11 mouse cellular contexts compared by ENCODE assay signal in genomic region chr11:75158432-75158831, GRCm38 (mm10). TPM values are rescaled to one million over a fixed set of nuclear protein-coding genes. Genes with fewer than 3 reads are reported as not detected.
A peak's percentile ranks its signal among the peaks of the same experiment; 100 is the strongest.
DNase-seq lines count a peak whose midpoint lies in the region; ATAC-seq and TF ChIP-seq lines count a peak whose summit lies in the region.
"Had no signal": no experiment of that assay in that cellular context is flagged by ENCODE, and none has a peak within 500 bp of the region (broad histone marks: within the 10 kb centered on the region; RNA-seq: fewer than 3 reads in every experiment).

No protein-coding gene starts in this region.

- no peak for DNase-seq in embryonic facial prominence, embryonic 14.5 days (ENCODE audit: low spot score)
- DNase-seq in embryonic facial prominence, embryonic 10.5 days (ENCODE audit: low spot score) = no peak
- DNase-seq in liver, postnatal 0 days = peak; percentile 36
- DNase-seq in liver = no peak
- DNase-seq in heart, postnatal 0 days (ENCODE audit: low spot score) = no peak
- DNase-seq in ovary, adult 18-20 months (ENCODE audit: low spot score) = no peak
- DNase-seq in frontal cortex, adult 2 months (ENCODE audit: extremely low spot score in 1 of 2, low spot score in 1 of 2) = no peak

- 0 out of 2 replicates have a peak, but pooled peaks cover 2% of the 10 kb centered on the region for H3K27me3 ChIP-seq in embryonic facial prominence, embryonic 14.5 days (replicated peaks; ENCODE audit: control insufficient read depth, insufficient read depth, low read length)
- peaks cover 12% of the 10 kb centered on the region for H3K27me3 ChIP-seq in embryonic facial prominence, embryonic 10.5 days (replicated peaks; ENCODE audit: low read depth, poor library complexity, severe bottlenecking)
- no peaks in the 10 kb centered on the region for H3K27me3 ChIP-seq in liver, postnatal 0 days (ENCODE audit: insufficient read depth, low read length)
- no peaks in the 10 kb centered on the region for H3K27me3 ChIP-seq in heart, postnatal 0 days (ENCODE audit: control insufficient read depth, insufficient read depth, low read length)
- H3K27me3 ChIP-seq: megakaryocyte, embryonic 14.5 days had no signal

- no peak overlapping the region for H3K4me2 ChIP-seq in embryonic facial prominence, embryonic 14.5 days (ENCODE audit: low read depth, low read length)
- no peak overlapping the region for H3K4me2 ChIP-seq in liver, postnatal 0 days (ENCODE audit: low read depth, low read length)
- H3K4me2 ChIP-seq in heart, postnatal 0 days (ENCODE audit: low read depth, low read length) = no peak overlapping the region
- H3K4me2 ChIP-seq: forebrain, embryonic 15.5 days; hindbrain, embryonic 15.5 days had no signal

- no peak overlapping the region for H3K9ac ChIP-seq in embryonic facial prominence, embryonic 14.5 days (ENCODE audit: low read depth, low read length)
- H3K9ac ChIP-seq in liver, postnatal 0 days (replicated peaks) = no peak overlapping the region
- no peak overlapping the region for H3K9ac ChIP-seq in heart, postnatal 0 days (replicated peaks; ENCODE audit: low read depth, low read length)
- H3K9ac ChIP-seq: forebrain, embryonic 15.5 days; hindbrain, embryonic 15.5 days had no signal

- no peak for ATAC-seq in embryonic facial prominence, embryonic 14.5 days (ENCODE audit: low read depth)
- ATAC-seq in liver, postnatal 0 days = peak; percentile 25; the same call in 1 of the 2 replicates
- no peak for ATAC-seq in heart, postnatal 0 days (ENCODE audit: insufficient read depth, low read depth)
- peak; percentile 75 for ATAC-seq in megakaryocyte progenitor cell, adult 5-6 weeks (replicated peaks; ENCODE audit: poor library complexity)
- ATAC-seq: forebrain, embryonic 15.5 days had no signal

- H3K4me1 ChIP-seq in embryonic facial prominence, embryonic 14.5 days (ENCODE audit: control insufficient read depth, insufficient read depth, low read length) = 0 out of 2 replicates have a peak, but pooled peaks cover 7% of the 10 kb centered on the region
- peaks cover 41% of the 10 kb centered on the region for H3K4me1 ChIP-seq in embryonic facial prominence, embryonic 10.5 days
- peaks cover 17% of the 10 kb centered on the region for H3K4me1 ChIP-seq in liver, postnatal 0 days (ENCODE audit: insufficient read depth)
- H3K4me1 ChIP-seq in heart, postnatal 0 days (ENCODE audit: control insufficient read depth, insufficient read depth) = peaks cover 6% of the 10 kb centered on the region; the same call in 1 of the 2 replicates
- H3K4me1 ChIP-seq: hindbrain, embryonic 15.5 days had no signal

- no peaks in the 10 kb centered on the region for H3K9me3 ChIP-seq in embryonic facial prominence, embryonic 14.5 days (ENCODE audit: control insufficient read depth, low read length)
- H3K9me3 ChIP-seq in embryonic facial prominence, embryonic 10.5 days = no peaks in the 10 kb centered on the region
- H3K9me3 ChIP-seq in liver, postnatal 0 days (ENCODE audit: low read length) = no peaks in the 10 kb centered on the region
- no peaks in the 10 kb centered on the region for H3K9me3 ChIP-seq in heart, postnatal 0 days (replicated peaks; ENCODE audit: control insufficient read depth, low read length)
- H3K9me3 ChIP-seq: forebrain, embryonic 15.5 days; hindbrain, embryonic 15.5 days; megakaryocyte, embryonic 14.5 days had no signal

- H3K36me3 ChIP-seq in embryonic facial prominence, embryonic 14.5 days (ENCODE audit: control insufficient read depth, insufficient read depth, low read length) = peaks cover 31% of the 10 kb centered on the region
- H3K36me3 ChIP-seq in embryonic facial prominence, embryonic 10.5 days (replicated peaks) = peaks cover 68% of the 10 kb centered on the region
- peaks cover 20% of the 10 kb centered on the region for H3K36me3 ChIP-seq in liver, postnatal 0 days (replicated peaks; ENCODE audit: insufficient read depth, low read length)
- peaks cover 46% of the 10 kb centered on the region for H3K36me3 ChIP-seq in heart, postnatal 0 days (replicated peaks; ENCODE audit: control insufficient read depth, insufficient read depth, low read length)

- WGBS in embryonic facial prominence, embryonic 14.5 days = 78% methylated on average over 14 of the region's 14 CpGs
- WGBS in embryonic facial prominence, embryonic 10.5 days = 92% methylated on average over 14 of the region's 14 CpGs
- 79% methylated on average over 14 of the region's 14 CpGs for WGBS in liver, postnatal 0 days (ENCODE audit: insufficient replicate concordance)
- 87% methylated on average over 14 of the region's 14 CpGs for WGBS in heart, postnatal 0 days

- TF ChIP-seq EP300 in liver, postnatal 0 days (IDR thresholded peaks at IDR 0.05; ENCODE audit: low read depth) = no peak
- TF ChIP-seq EP300 in heart, postnatal 0 days (IDR thresholded peaks at IDR 0.05; ENCODE audit: low read depth) = no peak

- H3K4me3 ChIP-seq in embryonic facial prominence, embryonic 14.5 days (ENCODE audit: low read depth, low read length) = no peak overlapping the region
- H3K4me3 ChIP-seq in embryonic facial prominence, embryonic 10.5 days = no peak overlapping the region
- H3K4me3 ChIP-seq in liver, postnatal 0 days (ENCODE audit: low read depth, low read length) = no peak overlapping the region
- no peak overlapping the region for H3K4me3 ChIP-seq in heart, postnatal 0 days (ENCODE audit: low read depth, low read length)
- H3K4me3 ChIP-seq: forebrain, embryonic 15.5 days; hindbrain, embryonic 15.5 days; megakaryocyte, embryonic 14.5 days had no signal

- no peak for TF ChIP-seq CTCF in liver, postnatal 0 days (IDR thresholded peaks at IDR 0.05; ENCODE audit: low read depth)
- no peak for TF ChIP-seq CTCF in heart, postnatal 0 days (IDR thresholded peaks at IDR 0.05; ENCODE audit: low read depth)

- peak overlapping the region; percentile 40; the same call in 1 of the 2 replicates for H3K27ac ChIP-seq in embryonic facial prominence, embryonic 14.5 days (replicated peaks; ENCODE audit: low read depth, low read length)
- H3K27ac ChIP-seq in embryonic facial prominence, embryonic 10.5 days (replicated peaks) = no peak overlapping the region
- H3K27ac ChIP-seq in liver, postnatal 0 days (ENCODE audit: low read depth) = no peak overlapping the region
- peak overlapping the region; percentile 7; the same call in 1 of the 2 replicates for H3K27ac ChIP-seq in heart, postnatal 0 days (ENCODE audit: low read depth)
- H3K27ac ChIP-seq: forebrain, embryonic 15.5 days; hindbrain, embryonic 15.5 days had no signal

RNA-seq across cellular contexts. Expression of gene Hic1, which starts 10.9 kb away (rescaled TPM):
- polyA plus RNA-seq in embryonic facial prominence, embryonic 14.5 days (2014; fragmentation: Nextera tagmentation; extraction: Ambion mirVana) = 13.1 and 17.8 TPM in 2 replicates
- 0.23 and 1.3 TPM in 2 replicates for polyA plus RNA-seq in embryonic facial prominence, embryonic 10.5 days (2016; fragmentation: Nextera tagmentation; extraction: Ambion mirVana)
- polyA plus RNA-seq in liver, postnatal 0 days (2015; fragmentation: Nextera tagmentation; extraction: Ambion mirVana) = 1.1 and 1.5 TPM in 2 replicates
- 17.8 and 19.5 TPM in 2 replicates for total RNA-seq in heart, postnatal 0 days (2014; rRNA removed; ENCODE audit: low replicate concordance)
- 4.8 and 6.1 TPM in 2 replicates for polyA plus RNA-seq in heart, postnatal 0 days (2015; fragmentation: Nextera tagmentation; extraction: Ambion mirVana)
- total RNA-seq in megakaryocyte progenitor cell, adult 5-6 weeks (2015) = 0.02 TPM in 1 of 2 replicates, not detected in the other
- not detected in 2 replicates for total RNA-seq in megakaryocyte progenitor cell, adult 5-6 weeks (2017)
- polyA plus RNA-seq in frontal cortex, adult 2 months (2012; rRNA removed) = 4.1 and 4.2 TPM in 2 replicates

RNA-seq across cellular contexts. Expression of gene Ovca2, which starts 20.2 kb away (rescaled TPM):
- 23.1 and 26.5 TPM in 2 replicates for polyA plus RNA-seq in embryonic facial prominence, embryonic 14.5 days (2014; fragmentation: Nextera tagmentation; extraction: Ambion mirVana)
- 35.4 and 36.7 TPM in 2 replicates for polyA plus RNA-seq in embryonic facial prominence, embryonic 10.5 days (2016; fragmentation: Nextera tagmentation; extraction: Ambion mirVana)
- polyA plus RNA-seq in liver, postnatal 0 days (2015; fragmentation: Nextera tagmentation; extraction: Ambion mirVana) = 12.4 and 13.6 TPM in 2 replicates
- total RNA-seq in heart, postnatal 0 days (2014; rRNA removed; ENCODE audit: low replicate concordance) = 8.9 and 35.2 TPM in 2 replicates
- 12.9 and 13.4 TPM in 2 replicates for polyA plus RNA-seq in heart, postnatal 0 days (2015; fragmentation: Nextera tagmentation; extraction: Ambion mirVana)
- 20.8 and 26.3 TPM in 2 replicates for total RNA-seq in megakaryocyte progenitor cell, adult 5-6 weeks (2015)
- 14.5 and 16.5 TPM in 2 replicates for total RNA-seq in megakaryocyte progenitor cell, adult 5-6 weeks (2017)
- 17.3 and 18.5 TPM in 2 replicates for polyA plus RNA-seq in frontal cortex, adult 2 months (2012; rRNA removed)

RNA-seq across cellular contexts. Expression of gene Dph1, which starts 32.6 kb away (rescaled TPM):
- 22.5 and 23.8 TPM in 2 replicates for polyA plus RNA-seq in embryonic facial prominence, embryonic 14.5 days (2014; fragmentation: Nextera tagmentation; extraction: Ambion mirVana)
- polyA plus RNA-seq in embryonic facial prominence, embryonic 10.5 days (2016; fragmentation: Nextera tagmentation; extraction: Ambion mirVana) = 24.9 and 29.2 TPM in 2 replicates
- 10.9 and 13.0 TPM in 2 replicates for polyA plus RNA-seq in liver, postnatal 0 days (2015; fragmentation: Nextera tagmentation; extraction: Ambion mirVana)
- 34.4 and 72.1 TPM in 2 replicates for total RNA-seq in heart, postnatal 0 days (2014; rRNA removed; ENCODE audit: low replicate concordance)
- 19.3 and 20.2 TPM in 2 replicates for polyA plus RNA-seq in heart, postnatal 0 days (2015; fragmentation: Nextera tagmentation; extraction: Ambion mirVana)
- total RNA-seq in megakaryocyte progenitor cell, adult 5-6 weeks (2015) = 3.3 and 7.4 TPM in 2 replicates
- total RNA-seq in megakaryocyte progenitor cell, adult 5-6 weeks (2017) = 9.2 and 9.5 TPM in 2 replicates
- 21.2 and 22.2 TPM in 2 replicates for polyA plus RNA-seq in frontal cortex, adult 2 months (2012; rRNA removed)

RNA-seq across cellular contexts. Expression of gene Rtn4rl1, which starts 35.2 kb away (rescaled TPM):
- polyA plus RNA-seq in embryonic facial prominence, embryonic 14.5 days (2014; fragmentation: Nextera tagmentation; extraction: Ambion mirVana) = 4.9 TPM in 2 replicates
- polyA plus RNA-seq in embryonic facial prominence, embryonic 10.5 days (2016; fragmentation: Nextera tagmentation; extraction: Ambion mirVana) = 1.5 and 2.1 TPM in 2 replicates
- 1.5 and 2.0 TPM in 2 replicates for polyA plus RNA-seq in liver, postnatal 0 days (2015; fragmentation: Nextera tagmentation; extraction: Ambion mirVana)
- 6.0 and 19.7 TPM in 2 replicates for total RNA-seq in heart, postnatal 0 days (2014; rRNA removed; ENCODE audit: low replicate concordance)
- polyA plus RNA-seq in heart, postnatal 0 days (2015; fragmentation: Nextera tagmentation; extraction: Ambion mirVana) = 12.2 and 12.8 TPM in 2 replicates
- total RNA-seq in megakaryocyte progenitor cell, adult 5-6 weeks (2015) = 0.49 and 1.1 TPM in 2 replicates
- 0.20 and 0.42 TPM in 2 replicates for total RNA-seq in megakaryocyte progenitor cell, adult 5-6 weeks (2017)
- polyA plus RNA-seq in frontal cortex, adult 2 months (2012; rRNA removed) = 25.3 and 28.1 TPM in 2 replicates

Comparison
In these comparisons a context has a peak if more than half of its experiments do, and no peak if none do; other contexts are left out.
1. H3K27ac ChIP-seq: peak in embryonic facial prominence, embryonic 14.5 days (single experiment) and heart, postnatal 0 days (single experiment); none in embryonic facial prominence, embryonic 10.5 days (single experiment) and liver, postnatal 0 days (single experiment).
2. ATAC-seq: peak in liver, postnatal 0 days (single experiment) and megakaryocyte progenitor cell, adult 5-6 weeks (single experiment); none in embryonic facial prominence, embryonic 14.5 days (single experiment) and heart, postnatal 0 days (single experiment).